8 mouse cellular contexts compared by ENCODE assay signal in genomic region chr9:73968641-73969121, GRCm38 (mm10). TPM values are rescaled to one million over a fixed set of nuclear protein-coding genes. Genes with fewer than 3 reads are reported as not detected.
DNase-seq lines count a peak whose midpoint lies in the region; ATAC-seq and TF ChIP-seq lines count a peak whose summit lies in the region.

Unc13c (minus strand) TSS chr9:73968966.

- H3K9me3 ChIP-seq in forebrain, embryonic 10.5 days: no peaks in the 10 kb centered on the region
- no peaks in the 10 kb centered on the region for H3K9me3 ChIP-seq in hindbrain, embryonic 12.5 days (replicated peaks)

- peak within 1 kb of the TSS; percentile 60 for H3K4me2 ChIP-seq in hindbrain, embryonic 12.5 days (replicated peaks)

- peak; percentile 63 for ATAC-seq in hindbrain, embryonic 12.5 days (ENCODE audit: low FRiP score)

- DNase-seq in ES-CJ7 (ENCODE audit: low read depth, low spot score) (peak; percentile 29), adipocyte (ENCODE audit: low spot score) (no peak)
- peak; percentile 80 for DNase-seq in brain, embryonic 14.5 days (ENCODE audit: low read depth)
- DNase-seq in forebrain, embryonic 10.5 days (ENCODE audit: extremely low spot score, low spot score): peak; percentile 18
- DNase-seq in left cerebral cortex, postnatal 10 days (ENCODE audit: extremely low spot score in 1 of 2, low spot score in 2 of 2): peak; percentile 37 to 71
- DNase-seq in neural tube, embryonic 10.5 days (ENCODE audit: extremely low spot score, low spot score): peak; percentile 44
- peak; percentile 13 to 33 for DNase-seq in urinary bladder, postnatal 36 days (ENCODE audit: low spot score in 2 of 2)

- intact Hi-C loops in left cerebral cortex, postnatal 10 days (cut with DNase I): no loop called here

- H3K27me3 ChIP-seq in forebrain, embryonic 10.5 days (ENCODE audit: poor library complexity, severe bottlenecking): peaks cover 81% of the 10 kb centered on the region
- H3K27me3 ChIP-seq in hindbrain, embryonic 12.5 days: peaks cover 28% of the 10 kb centered on the region

- TF ChIP-seq CTCF in brain, embryonic 14.5 days (IDR thresholded peaks at IDR 0.05; ENCODE audit: borderline replicate concordance, extremely low read depth, insufficient read depth, insufficient read length): peak; percentile 31; the same call in 1 of the 2 replicates

- H3K4me1 ChIP-seq in forebrain, embryonic 10.5 days: peaks cover 35% of the 10 kb centered on the region
- H3K4me1 ChIP-seq in hindbrain, embryonic 12.5 days: peaks cover 19% of the 10 kb centered on the region; the same call in 1 of the 2 replicates

- under 1% methylated on average over 17 of the region's 17 CpGs for WGBS in forebrain, embryonic 10.5 days
- 2% methylated on average over 17 of the region's 17 CpGs for WGBS in hindbrain, embryonic 12.5 days

- H3K9ac ChIP-seq in hindbrain, embryonic 12.5 days: peak within 1 kb of the TSS; percentile 59

- TF ChIP-seq POLR2A in brain, embryonic 14.5 days (IDR thresholded peaks at IDR 0.05; ENCODE audit: borderline replicate concordance, extremely low read depth, insufficient read depth, insufficient read length, poor library complexity, severe bottlenecking): no peak

- H3K27ac ChIP-seq in forebrain, embryonic 10.5 days: no peak within 1 kb of the TSS
- H3K27ac ChIP-seq in hindbrain, embryonic 12.5 days: no peak within 1 kb of the TSS

- H3K4me3 ChIP-seq in forebrain, embryonic 10.5 days: peak within 1 kb of the TSS; percentile 43
- peak within 1 kb of the TSS; percentile 26 for H3K4me3 ChIP-seq in hindbrain, embryonic 12.5 days

- no peaks in the 10 kb centered on the region for H3K36me3 ChIP-seq in forebrain, embryonic 10.5 days (replicated peaks)
- no peaks in the 10 kb centered on the region for H3K36me3 ChIP-seq in hindbrain, embryonic 12.5 days

RNA-seq across cellular contexts. Expression of gene Unc13c, which starts in this region (rescaled TPM):
- 1.1 and 2.8 TPM in 2 replicates for polyA plus RNA-seq in brain, embryonic 14.5 days (2012; rRNA removed)
- 0.05 and 0.07 TPM in 2 replicates for polyA plus RNA-seq in forebrain, embryonic 10.5 days (2016; fragmentation: Nextera tagmentation; extraction: Ambion mirVana)
- 0.76 and 1.2 TPM in 2 replicates for polyA plus RNA-seq in hindbrain, embryonic 12.5 days (2016; fragmentation: Nextera tagmentation; extraction: Ambion mirVana)
- 10 to 100 TPM; 26.1 to 26.6 TPM for total RNA-seq in left cerebral cortex, postnatal 10 days (2021)

Comparison
In these comparisons a context has a peak if more than half of its experiments do, and no peak if none do; other contexts are left out.
1. Peak in DNase-seq and H3K4me3 ChIP-seq in forebrain, embryonic 10.5 days; RNA of the gene not detected or under 1 TPM.